ENCODE assay signal across 20 mouse cellular contexts in genomic region chr11:106625577-106625976, GRCm38 (mm10). TPM values are rescaled to one million over a fixed set of nuclear protein-coding genes. Genes with fewer than 3 reads are reported as not detected.
DNase-seq lines count a peak whose midpoint lies in the region; ATAC-seq and TF ChIP-seq lines count a peak whose summit lies in the region.
"Had no signal": no experiment of that assay in that cellular context is flagged by ENCODE, and none has a peak within 500 bp of the region (broad histone marks: within the 10 kb centered on the region; RNA-seq: fewer than 3 reads in every experiment).

No protein-coding gene starts in this region.

- ATAC-seq in liver, embryonic 14.5 days (ENCODE audit: insufficient read depth): no peak
- ATAC-seq in liver, embryonic 11.5 days (replicated peaks; ENCODE audit: low FRiP score): no peak
- ATAC-seq in liver, postnatal 0 days: peak; percentile 75
- ATAC-seq: forebrain, embryonic 15.5 days had no signal

- no peak overlapping the region for H3K4me3 ChIP-seq in kidney, adult 2 months (ENCODE audit: insufficient read depth, low read depth, low read length)
- H3K4me3 ChIP-seq in liver, embryonic 14.5 days (ENCODE audit: insufficient read depth in 1 of 2, low read depth in 2 of 2, low read length in 2 of 2): no peak overlapping the region
- H3K4me3 ChIP-seq in liver, embryonic 11.5 days (ENCODE audit: low read depth, low read length): no peak overlapping the region
- H3K4me3 ChIP-seq in liver, postnatal 0 days (ENCODE audit: low read depth, low read length): no peak overlapping the region
- H3K4me3 ChIP-seq: forebrain, embryonic 15.5 days; heart, embryonic 10.5 days; heart, embryonic 15.5 days; hindbrain, embryonic 10.5 days had no signal

- TF ChIP-seq POLR2A in kidney, adult 2 months (IDR thresholded peaks at IDR 0.05; ENCODE audit: low read depth, low read length): no peak

- no peak overlapping the region for H3K9ac ChIP-seq in liver, embryonic 14.5 days (replicated peaks)
- no peak overlapping the region for H3K9ac ChIP-seq in liver, embryonic 11.5 days (ENCODE audit: low read depth, low read length)
- H3K9ac ChIP-seq in liver, postnatal 0 days (replicated peaks): no peak overlapping the region
- H3K9ac ChIP-seq: forebrain, embryonic 15.5 days; heart, embryonic 15.5 days; hindbrain, embryonic 14.5 days had no signal

- no peaks in the 10 kb centered on the region for H3K36me3 ChIP-seq in kidney, adult 2 months (ENCODE audit: control insufficient read depth, insufficient read depth, low read length)
- no peaks in the 10 kb centered on the region for H3K36me3 ChIP-seq in liver, embryonic 14.5 days (replicated peaks; ENCODE audit: control insufficient read depth, insufficient read depth, low read depth)
- no peaks in the 10 kb centered on the region for H3K36me3 ChIP-seq in liver, embryonic 11.5 days (ENCODE audit: control insufficient read depth, insufficient read depth, low read length)
- H3K36me3 ChIP-seq in liver, postnatal 0 days (replicated peaks; ENCODE audit: insufficient read depth, low read length): no peaks in the 10 kb centered on the region
- H3K36me3 ChIP-seq: forebrain, embryonic 15.5 days; G1E; heart, embryonic 10.5 days; heart, embryonic 15.5 days; hindbrain, embryonic 10.5 days had no signal

- H3K9me3 ChIP-seq in liver, embryonic 14.5 days (ENCODE audit: control insufficient read depth, low read length): no peaks in the 10 kb centered on the region
- no peaks in the 10 kb centered on the region for H3K9me3 ChIP-seq in liver, embryonic 11.5 days (ENCODE audit: control insufficient read depth, low read length)
- no peaks in the 10 kb centered on the region for H3K9me3 ChIP-seq in liver, postnatal 0 days (ENCODE audit: low read length)
- H3K9me3 ChIP-seq: forebrain, embryonic 15.5 days; G1E; heart, embryonic 10.5 days; heart, embryonic 15.5 days; hindbrain, embryonic 10.5 days had no signal

- DNase-seq in kidney, adult 2 months: no peak
- no peak for DNase-seq in kidney, postnatal 25 days
- DNase-seq in liver, embryonic 14.5 days (ENCODE audit: low read depth in 3 of 3, low spot score in 3 of 3): no peak
- no peak for DNase-seq in liver, embryonic 11.5 days (ENCODE audit: low spot score)
- peak; percentile 40 for DNase-seq in MN1 (ENCODE audit: low spot score)
- peak; percentile 38 for DNase-seq in liver, postnatal 0 days
- no peak for DNase-seq in gastrocnemius, adult 18-20 months (ENCODE audit: low spot score)
- DNase-seq: adrenal gland, adult 2 months; adrenal gland, postnatal 25 days; cerebellum, adult 18-20 months; cerebellum, adult 9-11 months; cerebellum, postnatal 36 days; gastrocnemius, postnatal 10 days; heart, adult 18-20 months had no signal

- 46% methylated on average over 3 of the region's 3 CpGs for WGBS in kidney, adult 2 months
- 42% methylated on average over 3 of the region's 3 CpGs for WGBS in liver, embryonic 14.5 days (ENCODE audit: insufficient replicate concordance)
- WGBS in liver, embryonic 11.5 days: 55% methylated on average over 3 of the region's 3 CpGs
- 44% methylated on average over 3 of the region's 3 CpGs for WGBS in liver, postnatal 0 days (ENCODE audit: insufficient replicate concordance)

- H3K27ac ChIP-seq in kidney, adult 2 months (ENCODE audit: insufficient read depth, low read depth, low read length): no peak overlapping the region
- H3K27ac ChIP-seq in liver, embryonic 14.5 days: no peak overlapping the region
- no peak overlapping the region for H3K27ac ChIP-seq in liver, embryonic 11.5 days (ENCODE audit: low read depth, low read length)
- no peak overlapping the region for H3K27ac ChIP-seq in liver, postnatal 0 days (ENCODE audit: low read depth)
- H3K27ac ChIP-seq: forebrain, embryonic 15.5 days; heart, embryonic 10.5 days; heart, embryonic 15.5 days; hindbrain, embryonic 10.5 days; hindbrain, embryonic 14.5 days had no signal

- no peak overlapping the region for H3K4me2 ChIP-seq in liver, embryonic 14.5 days (ENCODE audit: low read depth)
- H3K4me2 ChIP-seq in liver, embryonic 11.5 days: no peak overlapping the region
- no peak overlapping the region for H3K4me2 ChIP-seq in liver, postnatal 0 days (ENCODE audit: low read depth, low read length)
- H3K4me2 ChIP-seq: forebrain, embryonic 15.5 days; heart, embryonic 15.5 days; hindbrain, embryonic 14.5 days had no signal

- H3K4me1 ChIP-seq in kidney, adult 2 months (ENCODE audit: control insufficient read depth, insufficient read depth, low read length): no peaks in the 10 kb centered on the region
- H3K4me1 ChIP-seq in liver, embryonic 14.5 days (replicated peaks; ENCODE audit: control insufficient read depth in 2 of 2, insufficient read depth in 2 of 2, low read length in 1 of 2): peaks cover 0 to 8% of the 10 kb centered on the region in 2 experiments; a peak in 2 of 4 replicates
- no peaks in the 10 kb centered on the region; the same call in 1 of the 2 replicates for H3K4me1 ChIP-seq in liver, embryonic 11.5 days (replicated peaks; ENCODE audit: control insufficient read depth, insufficient read depth, low read length)
- H3K4me1 ChIP-seq in liver, postnatal 0 days (ENCODE audit: insufficient read depth): no peaks in the 10 kb centered on the region
- H3K4me1 ChIP-seq: forebrain, embryonic 15.5 days; hindbrain, embryonic 10.5 days had no signal

- TF ChIP-seq EP300 in liver, embryonic 14.5 days (IDR thresholded peaks at IDR 0.05; ENCODE audit: low read depth): no peak
- no peak for TF ChIP-seq EP300 in liver, postnatal 0 days (IDR thresholded peaks at IDR 0.05; ENCODE audit: low read depth)

- no peaks in the 10 kb centered on the region for H3K27me3 ChIP-seq in kidney, adult 2 months (replicated peaks; ENCODE audit: control insufficient read depth, insufficient read depth, low read length)
- no peaks in the 10 kb centered on the region for H3K27me3 ChIP-seq in liver, embryonic 14.5 days (ENCODE audit: control insufficient read depth, insufficient read depth, low read length)
- no peaks in the 10 kb centered on the region for H3K27me3 ChIP-seq in liver, embryonic 11.5 days (replicated peaks; ENCODE audit: control insufficient read depth, insufficient read depth, low read length)
- no peaks in the 10 kb centered on the region for H3K27me3 ChIP-seq in liver, postnatal 0 days (ENCODE audit: insufficient read depth, low read length)
- H3K27me3 ChIP-seq: forebrain, embryonic 15.5 days; heart, embryonic 15.5 days had no signal

- TF ChIP-seq CTCF in kidney, adult 2 months (conservative IDR thresholded peaks at IDR 0.05; ENCODE audit: insufficient read depth, insufficient read length, low read depth, low read length): peak; percentile 37; the same call in 1 of the 2 replicates
- TF ChIP-seq CTCF in liver, embryonic 14.5 days (IDR thresholded peaks at IDR 0.05; ENCODE audit: low read depth): peak; percentile 46; the same call in 1 of the 2 replicates
- TF ChIP-seq CTCF in liver, postnatal 0 days (IDR thresholded peaks at IDR 0.05; ENCODE audit: low read depth): peak; percentile 56

RNA-seq across cellular contexts. Expression of gene Tex2, which starts 12.4 kb away (rescaled TPM):
- polyA plus RNA-seq in kidney, adult 2 months (2012; rRNA removed): 33.0 and 37.2 TPM in 2 replicates
- 5.2 and 5.9 TPM in 2 replicates for polyA plus RNA-seq in liver, embryonic 14.5 days (2012; rRNA removed)
- 7.9 and 9.3 TPM in 2 replicates for polyA plus RNA-seq in liver, embryonic 14.5 days (2014; fragmentation: Nextera tagmentation; extraction: Ambion mirVana)
- 13.4 and 15.9 TPM in 2 replicates for polyA plus RNA-seq in liver, embryonic 11.5 days (2014; fragmentation: Nextera tagmentation; extraction: Ambion mirVana)
- 9.9 and 11.3 TPM in 2 replicates for polyA plus RNA-seq in liver, postnatal 0 days (2015; fragmentation: Nextera tagmentation; extraction: Ambion mirVana)
- 10 to 100 TPM; 64.8 to 69.4 TPM for total RNA-seq in gastrocnemius, adult 18-20 months (2021)

Comparison
In these comparisons a context has a peak if more than half of its experiments do, and no peak if none do; other contexts are left out.
1. DNase-seq: peak in MN1 (single experiment) and liver, postnatal 0 days (single experiment); none in kidney, adult 2 months (single experiment), kidney, postnatal 25 days (0 of 2), liver, embryonic 14.5 days (0 of 3), liver, embryonic 11.5 days (single experiment) and gastrocnemius, adult 18-20 months (single experiment).
2. Peak in every context shown above with its lines, with median percentiles within 50 percentile points of each other: CTCF ChIP-seq.